Comparison of ENCODE assay signal across 26 mouse cellular contexts in the genomic region with DNA sequence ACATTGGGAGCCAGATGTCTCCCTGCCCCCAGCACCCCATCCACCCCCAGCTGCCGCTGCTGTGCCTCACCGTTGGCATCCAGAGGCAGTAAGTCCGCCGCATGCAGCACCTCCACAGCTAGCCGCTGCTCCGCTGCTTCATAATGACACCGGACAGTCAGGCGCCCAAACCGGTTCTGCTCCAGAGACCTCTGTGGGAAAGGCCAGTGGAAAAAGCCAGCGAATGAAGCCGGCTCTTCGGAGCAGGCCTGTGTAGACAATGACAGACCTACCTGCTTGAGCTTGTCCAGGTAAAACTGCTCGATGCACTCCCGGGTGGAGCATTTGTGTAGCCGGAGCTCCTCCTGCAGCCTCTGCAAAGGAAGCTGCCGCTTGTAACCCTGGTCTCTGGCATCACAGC. TPM values are rescaled to one million over a fixed set of nuclear protein-coding genes. Genes with fewer than 3 reads are reported as not detected.
DNase-seq lines count a peak whose midpoint lies in the region; ATAC-seq and TF ChIP-seq lines count a peak whose summit lies in the region.
"Had no signal": no experiment of that assay in that cellular context is flagged by ENCODE, and none has a peak within 500 bp of the region (broad histone marks: within the 10 kb centered on the region; RNA-seq: fewer than 3 reads in every experiment).

No protein-coding gene starts in this region.

- DNase-seq in kidney, postnatal 25 days, result no peak
- no peak for DNase-seq in ES-E14 (ENCODE audit: low read depth, low spot score)
- peak; percentile 59 for DNase-seq in urinary bladder, adult 2 months (ENCODE audit: low spot score)
- no peak for DNase-seq in gastrocnemius, postnatal 4 days (ENCODE audit: low spot score in 2 of 2)
- no peak for DNase-seq in B cell, adult 2 months
- DNase-seq: cerebellum, adult 11 months; cerebellum, postnatal 10 days; gastrocnemius, postnatal 36 days; layer of hippocampus, postnatal 36 days; lung, embryonic 14.5 days; thymus, postnatal 25 days had no signal

- H3K9me3 ChIP-seq in kidney, embryonic 15.5 days (replicated peaks), result no peaks in the 10 kb centered on the region
- H3K9me3 ChIP-seq in E14TG2a.4 (ENCODE audit: low read length) (no peaks in the 10 kb centered on the region), ES-E14 (ENCODE audit: control insufficient read depth, insufficient read depth, low read depth, low read length) (no peaks in the 10 kb centered on the region)
- H3K9me3 ChIP-seq: forebrain, embryonic 13.5 days; limb, embryonic 13.5 days; megakaryocyte, embryonic 14.5 days; midbrain, embryonic 15.5 days; neural tube, embryonic 12.5 days had no signal

- peaks cover 3% of the 10 kb centered on the region; the same call in 1 of the 2 replicates for H3K27me3 ChIP-seq in kidney, embryonic 15.5 days
- peaks cover 45% of the 10 kb centered on the region for H3K27me3 ChIP-seq in E14TG2a.4 (ENCODE audit: insufficient read depth, low read length)
- H3K27me3 ChIP-seq: midbrain, embryonic 15.5 days; neural tube, embryonic 12.5 days had no signal

- H3K4me1 ChIP-seq in kidney, embryonic 15.5 days, result peaks cover 17% of the 10 kb centered on the region
- peaks cover 66% of the 10 kb centered on the region for H3K4me1 ChIP-seq in E14TG2a.4 (replicated peaks; ENCODE audit: low read depth, low read length)
- peaks cover 3 to 23% of the 10 kb centered on the region in 2 experiments; a peak in 2 of 4 replicates for H3K4me1 ChIP-seq in ES-E14 (ENCODE audit: control insufficient read depth in 2 of 2, insufficient read depth in 2 of 2, low read length in 2 of 2, poor library complexity in 1 of 2)

- in situ Hi-C loops in ES-E14 (cut with MboI; ENCODE audit: low sequenced_read_pairs in 2 of 2, unreplicated experiment in 2 of 2), result no loop called here

- H3K4me2 ChIP-seq in kidney, embryonic 15.5 days, result no peak overlapping the region
- H3K4me2 ChIP-seq: forebrain, embryonic 13.5 days; hindbrain, embryonic 14.5 days; limb, embryonic 13.5 days; lung, embryonic 14.5 days; midbrain, embryonic 15.5 days; neural tube, embryonic 12.5 days had no signal

- ATAC-seq in kidney, embryonic 15.5 days (replicated peaks; ENCODE audit: low FRiP score), result no peak
- ATAC-seq: forebrain, embryonic 13.5 days; inflammation-experienced regulatory T-cells, adult 6 months; midbrain, embryonic 15.5 days had no signal

- H3K9ac ChIP-seq in kidney, embryonic 15.5 days, result no peak overlapping the region
- peak overlapping the region; percentile 30; the same call in 1 of the 2 replicates for H3K9ac ChIP-seq in ES-E14 (ENCODE audit: insufficient read depth, low read depth, low read length, poor library complexity, severe bottlenecking)
- H3K9ac ChIP-seq: forebrain, embryonic 13.5 days; hindbrain, embryonic 14.5 days; limb, embryonic 13.5 days; liver, embryonic 14.5 days; lung, embryonic 14.5 days; midbrain, embryonic 15.5 days; neural tube, embryonic 12.5 days had no signal

- 0 out of 2 replicates have a peak overlapping the region, but pooled peaks have one; percentile 27 for H3K27ac ChIP-seq in kidney, embryonic 15.5 days
- no peak overlapping the region for H3K27ac ChIP-seq in ES-E14 (ENCODE audit: insufficient read depth, low read depth, low read length, poor library complexity, severe bottlenecking)
- H3K27ac ChIP-seq: forebrain, embryonic 13.5 days; hindbrain, embryonic 14.5 days; limb, embryonic 13.5 days; liver, embryonic 14.5 days; midbrain, embryonic 15.5 days; neural tube, embryonic 12.5 days had no signal

- WGBS in kidney, embryonic 15.5 days, result 76% methylated on average over 16 of the region's 16 CpGs

- no peak overlapping the region for H3K4me3 ChIP-seq in kidney, embryonic 15.5 days (replicated peaks)
- H3K4me3 ChIP-seq in E14TG2a.4 (replicated peaks; ENCODE audit: low read length) (peak overlapping the region; percentile 72), ES-E14 (ENCODE audit: insufficient read depth in 1 of 2, low read depth in 1 of 2, low read length in 2 of 2, poor library complexity in 1 of 2, severe bottlenecking in 1 of 2) (peak overlapping the region; percentile 42 to 56; a peak in 2 of 4 replicates)
- H3K4me3 ChIP-seq: forebrain, embryonic 13.5 days; limb, embryonic 13.5 days; megakaryocyte, embryonic 14.5 days; midbrain, embryonic 15.5 days; neural tube, embryonic 12.5 days had no signal

- H3K36me3 ChIP-seq in kidney, embryonic 15.5 days, result peaks cover 33% of the 10 kb centered on the region
- H3K36me3 ChIP-seq in E14TG2a.4 (ENCODE audit: insufficient read depth, low read length) (peaks cover 24% of the 10 kb centered on the region), ES-E14 (ENCODE audit: control insufficient read depth, insufficient read depth, low read length, poor library complexity, severe bottlenecking) (peaks cover 9% of the 10 kb centered on the region; the same call in 1 of the 2 replicates)

- TF ChIP-seq CTCF in E14TG2a.4 (conservative IDR thresholded peaks at IDR 0.05; ENCODE audit: low read length), result no peak

TF ChIP-seq in ES-E14, 5 proteins besides CTCF, POLR2A, EP300 and RAD21:
- no peak for TF ChIP-seq ZC3H11A (IDR thresholded peaks at IDR 0.05; ENCODE audit: borderline replicate concordance, low read depth, low read length)
- TF ChIP-seq HCFC1 (IDR thresholded peaks at IDR 0.05; ENCODE audit: borderline replicate concordance, insufficient read depth, low read length), result no peak
- no peak for TF ChIP-seq CHD2 (IDR thresholded peaks at IDR 0.05; ENCODE audit: low read depth, low read length)
- TF ChIP-seq ZNF384 (IDR thresholded peaks at IDR 0.05; ENCODE audit: low read depth, low read length), result no peak
- TF ChIP-seq MAFK (IDR thresholded peaks at IDR 0.05; ENCODE audit: insufficient read depth, low read depth, low read length), result no peak
TF ChIP-seq in ES-E14: peak in this region for 0.

RNA-seq across cellular contexts. Expression of a gene that starts 4.3 kb away (rescaled TPM):
- 47.0 and 53.4 TPM in 2 replicates for polyA plus RNA-seq in kidney, embryonic 15.5 days (2015; fragmentation: Nextera tagmentation; extraction: Ambion mirVana)
- total RNA-seq in ES-E14 (2012; rRNA removed), result 32.3 and 34.9 TPM in 2 replicates
- 28.2 and 35.6 TPM in 2 replicates for polyA plus RNA-seq in urinary bladder, adult 2 months (2012; rRNA removed)
- total RNA-seq in gastrocnemius, postnatal 4 days (2021), result 10 to 100 TPM; 25.5 to 26.4 TPM

RNA-seq across cellular contexts. Expression of a gene that starts 4.3 kb away (rescaled TPM):
- polyA plus RNA-seq in kidney, embryonic 15.5 days (2015; fragmentation: Nextera tagmentation; extraction: Ambion mirVana), result 44.4 and 46.4 TPM in 2 replicates
- 17.3 and 28.5 TPM in 2 replicates for total RNA-seq in ES-E14 (2012; rRNA removed)
- polyA plus RNA-seq in urinary bladder, adult 2 months (2012; rRNA removed), result 43.2 and 48.8 TPM in 2 replicates
- total RNA-seq in gastrocnemius, postnatal 4 days (2021), result 10 to 100 TPM; 14.9 to 16.2 TPM

RNA-seq across cellular contexts. Expression of a gene that starts 11.9 kb away (rescaled TPM):
- polyA plus RNA-seq in kidney, embryonic 15.5 days (2015; fragmentation: Nextera tagmentation; extraction: Ambion mirVana), result 1.1 and 3.9 TPM in 2 replicates
- total RNA-seq in ES-E14 (2012; rRNA removed), result 1.4 and 1.9 TPM in 2 replicates
- 8.7 and 11.1 TPM in 2 replicates for polyA plus RNA-seq in urinary bladder, adult 2 months (2012; rRNA removed)
- total RNA-seq in gastrocnemius, postnatal 4 days (2021), result under 1 TPM in 1 of 2 experiments, not detected in 1; 0.54 TPM
- total RNA-seq: gastrocnemius, postnatal 36 days had no signal

RNA-seq across cellular contexts. Expression of a gene that starts 30.2 kb away (rescaled TPM):
- 669 and 677 TPM in 2 replicates for polyA plus RNA-seq in kidney, embryonic 15.5 days (2015; fragmentation: Nextera tagmentation; extraction: Ambion mirVana)
- total RNA-seq in ES-E14 (2012; rRNA removed), result 427 and 443 TPM in 2 replicates
- 322 and 393 TPM in 2 replicates for polyA plus RNA-seq in urinary bladder, adult 2 months (2012; rRNA removed)
- total RNA-seq in gastrocnemius, postnatal 4 days (2021), result 100 to 1,000 TPM; 178 to 203 TPM

RNA-seq across cellular contexts. Expression of a gene that starts 54.0 kb away (rescaled TPM):
- polyA plus RNA-seq in kidney, embryonic 15.5 days (2015; fragmentation: Nextera tagmentation; extraction: Ambion mirVana), result 0.40 and 0.55 TPM in 2 replicates
- total RNA-seq in ES-E14 (2012; rRNA removed), result not detected in 2 replicates
- 0.28 and 0.40 TPM in 2 replicates for polyA plus RNA-seq in urinary bladder, adult 2 months (2012; rRNA removed)
- 10 to 100 TPM; 18.4 to 21.5 TPM for total RNA-seq in gastrocnemius, postnatal 4 days (2021)
- total RNA-seq: layer of hippocampus, adult 8-10 months; layer of hippocampus, postnatal 36 days; left cerebral cortex, postnatal 10 days had no signal
- polyA plus RNA-seq: C2C12; cortical plate, adult 2 months; embryonic facial prominence, embryonic 11.5 days; forebrain, embryonic 13.5 days; hindbrain, embryonic 14.5 days; inflammation-experienced regulatory T-cells, adult 6 months; midbrain, embryonic 15.5 days; neural tube, embryonic 12.5 days had no signal
